Mouse (Mus musculus): ENCODE data around the gene Eif4ebp2.

- TF ChIP-seq CTCF (conservative IDR thresholded peaks at IDR 0.05; ENCODE audit: low read length) (no peak), POU5F1 (IDR thresholded peaks at IDR 0.05; ENCODE audit: borderline replicate concordance, low read length) (no peak), NANOG (IDR thresholded peaks at IDR 0.05; ENCODE audit: borderline replicate concordance, low read length) (no peak)
Measured at GRCm38 (mm10) chr10:61398125-61398524, 54.3 kb downstream of the Eif4ebp2 start.

All from E14TG2a.4 (cell line).